Mouse (Mus musculus) liver, embryonic 14.5 days (tissue): ENCODE data around the gene Ccdc167.

ENCODE experiments used
- CTCF ChIP-seq: IDR thresholded peaks from 2 replicates; pipeline ENCODE4 v1.5.1; 2016; ENCODE audit warnings: antibody characterized with exemption, low read depth, control low read depth
- EP300 ChIP-seq: IDR thresholded peaks from 2 replicates; pipeline ENCODE4 v1.6.1; 2016; ENCODE audit warnings: antibody characterized with exemption, low read depth

- TF ChIP-seq CTCF (no peak), EP300 (no peak)
These were observed 3.1 kb upstream of the Ccdc167 start for GRCm38 (mm10) chr17:29719628-29720575.
